Mouse (Mus musculus) lung, embryonic 14.5 days (tissue): ENCODE measurements at regions not wholly inside any gene's neighbourhood (a gene's known extent, or its start where the extent isn't known, plus 50 kb on each side); places are given as distances from the start of the nearest gene placed in this dataset.
A peak's percentile ranks its signal among the peaks of the same experiment; 100 is the strongest.

Experiments
- ATAC-seq: fragments of 200-750 bp; cut with Nextera tagmentation; 2 replicates; pipeline ENCODE4 v1.8.0; 2017; ENCODE audit warnings: mild to moderate bottlenecking, moderate TSS enrichment, moderate library complexity; ENCODE audit not compliant: insufficient read depth
- DNase-seq: peaks from one replicate; pipeline ENCODE4 v3.0.0-alpha.2; 2015
- H3K27ac ChIP-seq: fragments of 300-500 bp; sonication (generic); 2 replicates; pipeline ENCODE4 v1.5.1; 2014; ENCODE audit warnings: low read depth, mild to moderate bottlenecking, moderate library complexity
- H3K27me3 ChIP-seq: fragments of 300-500 bp; sonication (generic); 2 replicates; pipeline ENCODE4 v1.6.1; 2014; ENCODE audit warnings: low read length, control low read depth; ENCODE audit not compliant: insufficient read depth
- H3K36me3 ChIP-seq: fragments of 300-500 bp; sonication (generic); 2 replicates; pipeline ENCODE4 v1.6.1; 2014; ENCODE audit warnings: control low read depth; ENCODE audit not compliant: insufficient read depth
- H3K4me1 ChIP-seq: fragments of 300-500 bp; sonication (generic); 2 replicates; pipeline ENCODE4 v1.6.1; 2014; ENCODE audit warnings: antibody characterized with exemption, control low read depth; ENCODE audit not compliant: insufficient read depth
- H3K4me2 ChIP-seq: fragments of 300-500 bp; sonication (generic); 2 replicates; pipeline ENCODE4 v1.6.1; 2014; ENCODE audit warnings: mild to moderate bottlenecking
- H3K4me3 ChIP-seq: fragments of 300-500 bp; sonication (generic); 2 replicates; pipeline ENCODE4 v1.5.1; 2014; ENCODE audit warnings: low read depth, low read length
- H3K9ac ChIP-seq: fragments of 300-500 bp; sonication (generic); 2 replicates; pipeline ENCODE4 v1.6.1; 2014
- H3K9me3 ChIP-seq: fragments of 300-500 bp; sonication (generic); 2 replicates; pipeline ENCODE4 v1.6.1; 2016; ENCODE audit warnings: low read depth, low read length, control low read depth
- CTCF ChIP-seq: IDR thresholded peaks from 2 replicates; pipeline ENCODE4 v1.5.1; 2016; ENCODE audit warnings: antibody characterized with exemption, low read depth
- WGBS: fragments of 180-500 bp; shearing (Covaris S2); extraction: QIAGEN DNeasy Blood & Tissue Kit; methylation state at CpG from one replicate; pipeline ENCODE4 v1.1.7; 2014; 5-methylcytosine and 5-hydroxymethylcytosine counted together

DNA sequence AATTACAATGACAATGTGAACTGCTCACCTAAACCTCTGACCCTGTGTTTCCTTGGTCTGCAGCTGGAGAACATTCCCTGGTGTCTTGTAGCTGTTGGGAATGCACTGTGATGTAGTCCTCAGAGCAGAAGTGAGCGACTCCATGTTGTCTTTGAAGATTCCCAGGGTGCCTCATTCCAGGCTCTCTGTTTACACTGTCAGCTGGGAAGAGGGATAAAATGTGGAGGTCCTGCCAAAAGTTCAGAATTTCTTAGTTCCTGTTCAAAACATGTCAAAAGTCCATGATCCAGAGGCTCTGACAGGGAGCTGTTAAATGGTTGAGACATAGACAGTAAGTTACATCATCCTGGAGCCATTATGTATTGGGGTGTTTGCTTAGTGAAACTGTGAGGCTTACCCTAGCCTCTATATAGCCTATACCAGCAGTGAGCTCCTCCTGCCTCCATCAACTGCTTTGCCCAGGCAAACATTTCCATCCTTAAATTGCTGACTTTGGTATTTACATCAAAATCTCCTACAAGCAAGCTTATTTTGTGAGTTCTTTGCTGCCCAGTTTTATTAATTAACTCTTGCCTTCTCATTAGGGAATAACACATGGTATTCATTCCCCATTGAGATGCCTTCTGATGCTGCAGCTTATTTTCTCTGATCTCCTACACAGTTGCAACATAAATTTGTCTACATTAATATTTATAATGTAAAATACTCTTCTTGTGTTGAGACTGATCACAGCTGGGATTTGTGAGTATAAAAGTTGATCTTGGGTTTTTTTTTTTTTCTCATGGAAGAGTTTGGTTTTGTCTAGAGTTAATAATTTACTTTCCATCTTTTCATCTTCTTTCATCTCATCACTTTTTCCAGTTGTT lies 1170.2 kb downstream of the Sorcs3 start:
- Histone ChIP-seq H3K9me3 (no peaks in the 10 kb centered on the region), H3K4me2 (no peak overlapping the region), H3K27ac (peak overlapping the region; percentile 12; the same call in 1 of the 2 replicates), H3K9ac (no peak overlapping the region), H3K36me3 (no peaks in the 10 kb centered on the region), H3K4me1 (no peaks in the 10 kb centered on the region), H3K27me3 (no peaks in the 10 kb centered on the region), H3K4me3 (no peak overlapping the region)
- ATAC-seq = peak; percentile 84
- no peak for TF ChIP-seq CTCF
- peak; percentile 64 for DNase-seq
- 27% methylated on average over 1 of the region's 1 CpGs for WGBS

DNA sequence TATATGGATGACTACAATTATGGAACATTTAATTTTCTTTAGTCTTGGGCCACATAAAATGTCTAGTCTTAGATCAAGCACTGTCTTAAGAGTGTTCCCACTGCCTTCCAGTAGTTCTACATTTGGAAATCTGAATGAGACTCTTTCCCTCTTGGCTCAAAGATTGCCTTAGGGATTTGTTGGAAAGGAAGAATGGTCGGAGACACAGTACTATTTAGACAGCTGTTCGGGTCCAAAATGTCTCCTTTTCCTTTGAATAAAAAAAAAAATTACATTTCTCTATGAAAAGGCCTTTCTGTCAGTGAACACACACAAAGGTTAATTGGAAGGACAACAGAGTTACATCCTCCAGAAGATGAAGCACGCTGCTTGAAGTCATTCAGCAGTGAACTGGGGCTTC lies 1173.8 kb downstream of the Sorcs3 start:
- no peaks in the 10 kb centered on the region for H3K27me3 ChIP-seq
- no peaks in the 10 kb centered on the region for H3K4me1 ChIP-seq
- no peak for DNase-seq
- TF ChIP-seq CTCF = no peak
- H3K36me3 ChIP-seq = no peaks in the 10 kb centered on the region
- no peak overlapping the region for H3K9ac ChIP-seq
- no peak overlapping the region for H3K27ac ChIP-seq
- no peak overlapping the region for H3K4me2 ChIP-seq
- no peak for ATAC-seq
- H3K9me3 ChIP-seq = no peaks in the 10 kb centered on the region
- H3K4me3 ChIP-seq = no peak overlapping the region
- 57% methylated on average over 3 of the region's 3 CpGs for WGBS

DNA sequence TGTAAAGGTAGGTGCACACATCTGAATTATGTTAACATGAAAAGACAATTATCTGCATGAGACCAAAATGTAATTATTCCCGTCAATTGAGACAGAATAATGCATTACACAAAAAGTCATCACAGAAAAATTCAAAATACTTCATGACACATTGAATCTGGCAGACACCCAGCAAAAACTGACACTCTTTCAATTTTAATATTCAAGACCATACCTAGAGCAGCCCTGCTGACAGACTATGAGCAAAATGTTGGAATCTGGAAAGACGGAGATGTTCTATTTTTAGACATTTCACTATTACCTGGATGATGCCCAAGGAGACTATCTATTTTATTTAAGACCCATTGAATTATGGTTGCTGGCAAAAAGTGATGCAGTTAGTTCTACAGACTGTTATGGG lies 1190.4 kb downstream of the Sorcs3 start:
- no peak for ATAC-seq
- 77% methylated on average over 2 of the region's 2 CpGs for WGBS
- Histone ChIP-seq H3K9ac (no peak overlapping the region), H3K9me3 (no peaks in the 10 kb centered on the region), H3K4me3 (no peak overlapping the region), H3K4me2 (no peak overlapping the region), H3K36me3 (no peaks in the 10 kb centered on the region), H3K4me1 (no peaks in the 10 kb centered on the region), H3K27me3 (no peaks in the 10 kb centered on the region), H3K27ac (no peak overlapping the region)
- TF ChIP-seq CTCF = no peak
- DNase-seq = no peak

DNA sequence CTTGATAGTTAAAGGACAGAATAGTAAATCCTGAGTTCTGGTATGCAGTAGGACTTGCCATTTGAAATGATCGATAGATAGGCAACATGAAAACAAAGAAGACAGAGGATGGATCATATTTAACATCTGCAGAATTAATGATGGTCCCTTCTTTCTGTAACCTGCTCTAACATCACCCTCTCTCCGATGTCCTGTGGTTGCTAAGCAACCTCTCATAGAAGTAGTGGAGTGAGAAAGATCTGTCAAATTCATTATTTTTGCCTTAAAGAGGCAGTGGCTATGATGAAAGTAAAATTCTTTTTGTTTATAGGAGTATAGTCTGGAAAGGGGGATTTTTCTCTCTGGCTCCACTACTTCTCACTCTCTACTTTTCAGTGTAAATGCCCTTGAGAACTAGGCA lies 1209.5 kb downstream of the Sorcs3 start:
- no peaks in the 10 kb centered on the region for H3K27me3 ChIP-seq
- no peak for TF ChIP-seq CTCF
- H3K36me3 ChIP-seq = no peaks in the 10 kb centered on the region
- 53% methylated on average over 2 of the region's 2 CpGs for WGBS
- H3K9me3 ChIP-seq = no peaks in the 10 kb centered on the region
- ATAC-seq (no peak), DNase-seq (no peak)
- no peak overlapping the region for H3K9ac ChIP-seq
- H3K4me3 ChIP-seq = no peak overlapping the region
- H3K4me1 ChIP-seq = no peaks in the 10 kb centered on the region
- H3K27ac ChIP-seq = no peak overlapping the region
- no peak overlapping the region for H3K4me2 ChIP-seq

DNA sequence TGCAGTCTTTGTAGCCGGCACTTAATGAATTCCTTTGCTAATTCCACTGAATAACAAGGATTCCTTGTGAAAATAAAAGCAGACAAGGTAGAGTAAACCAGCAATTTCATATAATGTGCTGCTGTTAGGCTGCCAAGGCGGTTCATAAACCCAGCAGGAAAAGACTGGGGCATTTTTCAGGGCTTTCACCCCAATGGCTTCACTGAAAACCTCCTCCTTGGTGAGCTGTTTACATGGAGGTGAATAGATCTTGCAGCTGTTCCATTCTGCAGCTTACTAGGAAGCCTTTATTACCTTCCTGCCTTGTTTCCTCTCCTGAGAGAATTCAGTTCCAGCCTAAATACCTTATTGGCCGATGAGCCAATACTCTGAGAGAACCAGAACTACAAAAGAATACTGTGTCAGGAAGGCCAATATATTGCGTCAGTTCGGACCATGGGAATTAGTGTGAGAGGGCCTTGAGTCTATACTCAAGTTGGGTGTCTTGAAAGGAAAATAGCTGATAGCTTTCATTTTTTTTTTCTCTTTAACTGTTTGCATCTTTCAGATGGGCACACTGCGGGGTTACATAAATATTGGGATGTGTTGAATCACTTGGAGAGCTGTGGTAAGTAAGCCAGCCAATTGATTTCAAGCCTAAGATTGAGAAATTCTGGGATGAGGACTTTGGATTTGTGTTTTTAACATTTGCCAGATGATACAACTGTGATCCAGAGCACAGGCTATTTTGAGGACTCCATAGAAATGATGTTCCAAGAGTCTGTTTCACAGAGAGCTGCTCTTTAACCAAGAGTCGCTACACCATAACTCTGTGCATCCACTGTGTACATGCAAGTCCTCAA lies 1217.5 kb downstream of the Sorcs3 start:
- Histone ChIP-seq H3K4me2 (no peak overlapping the region), H3K27ac (no peak overlapping the region), H3K9me3 (no peaks in the 10 kb centered on the region), H3K4me1 (no peaks in the 10 kb centered on the region), H3K27me3 (no peaks in the 10 kb centered on the region), H3K36me3 (no peaks in the 10 kb centered on the region), H3K4me3 (no peak overlapping the region), H3K9ac (no peak overlapping the region)
- ATAC-seq (no peak), DNase-seq (no peak)
- TF ChIP-seq CTCF = no peak
- 85% methylated on average over 7 of the region's 7 CpGs for WGBS
